Mouse (Mus musculus): ENCODE measurements around the gene Alpi. TPM values are rescaled to one million over a fixed set of nuclear protein-coding genes. Genes with fewer than 3 reads are reported as not detected.

Alpi gene
- not detected for total RNA-seq (2022)

DNA sequence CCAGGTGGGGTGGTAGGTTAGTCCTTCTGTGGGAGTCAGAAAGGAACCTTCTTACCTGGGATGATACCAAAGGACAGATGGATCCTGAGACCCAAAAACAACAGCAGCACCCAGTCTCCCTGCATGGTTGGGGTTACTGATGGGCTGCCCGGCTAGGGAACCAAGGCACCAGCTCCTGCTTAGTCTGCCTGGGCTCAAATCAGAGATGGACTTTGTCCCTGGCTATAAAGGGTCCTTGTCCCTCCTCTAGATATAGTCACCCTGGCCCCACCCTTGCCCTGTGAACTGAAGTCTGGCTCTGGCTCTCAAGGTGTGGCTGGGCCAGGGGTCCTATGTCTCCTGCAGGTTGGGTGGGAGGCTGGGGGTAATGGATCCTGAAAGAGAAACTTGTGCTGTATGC lies at the start of gene Alpi:
Alpi (minus strand) TSS at position 196 of the 400 bp plus-strand sequence.
- DNase-seq (ENCODE audit: low spot score in 2 of 2), result no peak

DNA sequence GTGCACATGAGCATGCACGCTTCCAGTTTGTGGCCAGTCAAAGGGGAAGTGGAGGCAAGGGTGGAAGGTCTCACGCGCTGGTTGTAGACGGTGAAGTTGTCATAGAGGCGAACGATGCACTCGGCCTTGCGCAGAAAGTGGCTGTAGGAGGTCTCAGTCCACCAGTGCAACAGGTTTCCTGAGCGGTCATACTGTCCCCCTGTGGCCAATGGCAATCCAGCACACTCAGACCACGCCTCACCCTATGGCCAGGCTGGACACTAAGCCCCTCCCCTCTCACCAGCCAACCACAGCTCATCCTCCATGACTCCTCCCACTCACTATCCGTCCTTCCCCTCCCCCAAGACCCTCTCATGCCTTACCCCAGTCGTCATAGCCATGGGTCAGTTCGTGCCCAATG lies 48.0 kb upstream of the Alpi start:
- DNase-seq (ENCODE audit: low spot score in 2 of 2), result no peak

DNA sequence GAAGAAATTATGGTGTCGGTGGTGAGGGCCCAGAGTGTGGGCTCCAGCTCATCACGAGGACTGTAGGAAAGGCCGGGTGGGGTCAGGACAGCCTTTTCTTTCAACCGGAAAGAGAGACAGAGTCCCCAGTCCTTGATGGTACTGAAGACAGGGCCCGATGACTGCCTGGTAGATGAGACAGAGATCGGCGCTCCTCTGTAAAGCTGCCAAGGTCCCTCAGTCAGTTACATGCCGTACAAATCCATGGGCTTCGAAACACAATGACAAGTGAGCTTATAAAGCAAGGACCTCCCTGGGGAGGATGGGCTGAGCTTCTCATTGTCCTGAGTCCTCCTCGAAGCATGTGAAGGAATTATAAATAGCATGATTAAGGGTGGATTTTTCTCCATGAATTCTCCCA lies 41.7 kb upstream of the Alpi start:
- DNase-seq (ENCODE audit: low spot score in 2 of 2), result no peak

DNA sequence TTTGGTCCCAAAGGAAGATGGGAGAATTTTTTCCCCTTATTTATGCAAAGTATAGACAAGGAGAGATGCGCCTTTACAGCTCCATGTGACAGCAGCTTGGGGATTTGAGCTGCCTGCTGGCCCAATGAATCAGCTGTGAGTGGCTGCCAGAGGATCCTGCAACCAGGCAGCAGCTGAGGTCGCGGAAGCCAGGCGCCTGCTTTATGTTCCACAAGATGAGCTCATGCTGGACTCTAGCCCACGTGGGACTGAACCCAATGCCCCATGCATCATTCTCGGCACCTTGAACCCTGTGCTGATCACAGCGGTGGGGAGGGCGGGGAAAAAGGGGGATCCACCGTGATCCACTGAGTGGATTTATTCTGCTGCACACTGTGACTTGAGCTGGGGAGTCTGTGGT lies 41.0 kb upstream of the Alpi start:
- DNase-seq (ENCODE audit: low spot score in 2 of 2), result no peak

DNA sequence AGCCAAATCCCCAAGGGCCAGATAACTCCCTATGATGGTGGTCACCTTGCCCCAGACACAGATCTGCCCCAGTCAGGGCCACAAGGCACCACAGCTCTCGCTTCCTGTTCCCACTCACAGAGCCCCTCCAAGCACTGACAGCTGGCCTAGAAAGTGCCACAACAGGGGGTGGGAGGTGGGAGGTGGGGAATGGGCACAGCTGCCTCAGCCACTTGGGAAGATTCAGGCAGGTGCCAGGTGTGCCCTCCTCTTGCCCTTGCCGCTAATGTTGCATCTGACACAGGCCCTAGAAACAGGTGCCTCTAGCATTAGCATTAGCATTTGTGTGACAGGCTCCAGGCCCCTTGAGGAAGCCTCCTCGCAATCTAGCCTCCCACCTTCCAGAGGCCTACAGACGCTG lies 40.1 kb upstream of the Alpi start:
- no peak for DNase-seq (ENCODE audit: low spot score in 2 of 2)

DNA sequence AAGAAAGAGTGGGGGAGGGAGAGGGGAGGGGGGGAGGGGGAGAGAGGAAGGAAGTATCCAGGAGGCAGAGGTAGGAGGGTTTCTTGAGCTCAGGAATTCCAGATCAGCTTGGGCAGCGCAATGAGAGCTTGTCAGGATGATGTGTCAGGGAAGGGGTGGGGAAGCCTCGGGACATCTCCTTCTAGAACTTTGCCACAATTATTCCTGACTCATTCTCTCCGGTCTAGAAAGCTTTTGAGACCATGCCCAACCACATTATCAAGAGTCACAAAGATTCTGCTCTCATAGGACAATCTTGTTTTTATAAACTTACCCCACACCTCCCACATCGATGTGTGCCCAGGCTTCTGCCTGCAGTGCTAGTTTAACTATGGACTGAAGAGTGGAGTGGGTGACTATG lies 30.4 kb upstream of the Alpi start:
- no peak for DNase-seq (ENCODE audit: low spot score in 2 of 2)

DNA sequence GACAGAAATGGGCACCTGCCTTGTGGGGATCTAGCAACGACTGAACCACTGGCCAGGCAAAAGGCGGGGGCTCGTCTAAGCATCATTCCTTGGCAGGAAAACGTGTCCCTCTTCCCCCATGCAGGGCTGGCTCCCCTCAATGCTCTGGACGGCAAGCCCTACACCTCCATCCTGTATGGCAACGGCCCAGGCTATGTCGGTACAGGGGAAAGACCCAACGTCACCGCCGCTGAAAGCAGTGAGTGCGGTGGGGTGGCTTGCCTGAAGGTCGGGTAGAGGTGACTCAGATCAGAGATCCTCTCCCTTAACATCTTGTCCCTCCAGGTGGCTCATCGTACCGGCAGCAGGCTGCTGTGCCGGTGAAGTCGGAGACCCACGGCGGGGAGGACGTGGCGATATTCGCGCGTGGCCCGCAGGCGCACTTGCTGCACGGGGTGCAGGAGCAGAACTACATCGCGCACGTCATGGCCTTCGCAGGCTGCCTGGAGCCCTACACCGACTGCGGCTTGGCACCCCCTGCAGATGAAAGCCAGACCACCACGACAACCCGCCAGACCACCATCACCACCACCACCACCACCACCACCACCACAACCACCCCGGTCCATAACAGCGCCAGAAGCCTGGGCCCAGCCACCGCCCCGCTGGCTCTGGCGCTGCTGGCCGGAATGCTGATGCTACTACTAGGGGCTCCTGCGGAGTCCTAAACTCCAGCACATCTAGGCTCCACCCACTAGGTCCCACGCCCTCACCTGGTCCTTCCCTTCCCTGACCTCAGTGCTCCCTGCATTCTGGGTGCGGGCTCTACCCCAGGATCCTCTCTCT lies 26.0 kb upstream of the Alpi start:
- DNase-seq (ENCODE audit: low spot score in 2 of 2), result no peak

DNA sequence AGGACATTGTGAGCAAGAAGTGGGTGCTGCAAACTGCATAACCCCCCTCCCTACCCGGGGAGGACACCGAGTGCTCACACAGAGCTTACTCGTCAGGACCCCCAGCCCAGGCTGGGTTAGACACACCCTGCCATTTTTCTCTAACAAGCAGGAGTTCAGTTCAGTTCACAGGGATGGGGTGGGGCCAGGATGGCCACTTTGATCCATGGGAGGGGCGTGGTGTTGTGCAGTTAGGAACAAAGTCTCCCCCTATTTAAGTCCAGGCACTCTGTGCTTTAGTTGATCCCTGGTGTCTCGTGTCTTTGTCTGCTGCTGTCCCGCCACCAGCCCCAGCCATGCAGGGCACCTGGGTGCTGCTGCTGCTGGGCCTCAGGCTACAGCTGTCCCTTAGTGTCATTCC lies 23.3 kb upstream of the Alpi start, which contains the start of gene Akp3:
Akp3 (plus strand) TSS at position 301 of the 400 bp plus-strand sequence.
- DNase-seq (ENCODE audit: low spot score in 2 of 2), result no peak

DNA sequence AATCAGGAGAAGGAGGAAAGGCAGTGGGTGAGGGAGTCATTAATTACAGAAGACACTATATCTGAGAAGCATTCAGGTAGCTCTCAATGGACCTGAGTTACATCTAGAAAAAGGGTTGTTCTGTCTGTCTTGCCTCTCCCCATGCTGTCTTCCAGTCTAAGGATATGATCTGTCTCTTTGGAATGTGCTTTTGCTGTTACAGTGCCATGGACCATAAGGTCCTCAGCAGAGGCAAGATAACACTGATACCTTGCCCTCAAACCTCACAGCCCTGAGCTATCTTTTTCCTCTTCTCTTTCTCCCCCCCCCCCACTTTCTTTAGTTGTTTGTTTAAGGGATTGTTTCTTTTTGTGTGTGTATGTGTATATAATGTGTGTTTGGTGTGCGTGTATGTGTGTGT lies 13.4 kb upstream of the Alpi start:
- no peak for DNase-seq (ENCODE audit: low spot score in 2 of 2)

DNA sequence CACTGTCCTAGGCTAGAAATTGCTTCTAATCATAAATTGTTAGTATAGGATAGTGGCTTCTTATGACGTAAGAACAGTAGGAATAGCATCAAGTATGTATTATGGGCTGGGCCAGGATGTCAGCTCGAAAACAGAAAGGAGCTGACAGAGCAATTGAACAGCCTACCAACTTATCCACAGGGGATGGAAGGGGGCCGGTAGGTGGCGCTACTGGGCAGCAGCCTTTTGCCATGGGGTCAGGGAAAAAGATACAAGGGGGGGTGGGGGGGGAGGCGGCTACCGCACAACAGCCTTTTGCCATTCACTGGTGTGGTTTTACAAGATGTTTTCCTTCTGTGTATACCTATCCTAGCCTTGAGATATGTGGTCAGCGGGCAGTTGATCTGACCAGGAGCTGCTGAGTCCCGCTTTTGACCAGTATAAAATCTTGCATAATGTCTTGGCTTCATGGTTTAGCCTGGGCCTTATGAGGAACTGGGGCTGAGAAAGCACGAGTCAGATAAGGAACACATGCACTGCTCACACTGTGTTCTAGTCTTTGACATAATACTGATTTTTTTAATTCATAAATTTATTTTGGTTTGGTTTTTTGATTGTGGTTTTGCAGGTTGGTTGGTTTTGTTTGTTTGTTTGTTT lies 10.4 kb upstream of the Alpi start:
- DNase-seq (ENCODE audit: low spot score in 2 of 2), result no peak

DNA sequence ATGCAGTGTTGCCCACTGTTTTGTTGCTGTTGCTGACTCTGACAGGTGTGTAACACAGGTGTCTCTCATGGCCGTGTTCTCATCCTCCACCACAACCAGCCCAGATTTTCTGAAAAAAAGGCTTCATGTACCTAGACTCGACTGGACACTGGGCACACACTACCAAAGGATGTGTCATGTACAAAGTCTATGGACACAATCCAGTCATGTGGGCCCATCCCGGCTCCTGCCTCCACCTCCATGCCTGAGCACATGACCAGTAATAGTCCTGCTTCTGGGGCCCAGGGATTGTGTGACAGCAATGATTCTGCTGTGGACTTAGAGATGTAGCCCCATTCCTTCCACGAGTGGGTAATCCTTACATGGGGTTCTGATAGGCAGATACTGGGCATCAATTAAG lies 7.2 kb upstream of the Alpi start:
- DNase-seq (ENCODE audit: low spot score in 2 of 2), result no peak

DNA sequence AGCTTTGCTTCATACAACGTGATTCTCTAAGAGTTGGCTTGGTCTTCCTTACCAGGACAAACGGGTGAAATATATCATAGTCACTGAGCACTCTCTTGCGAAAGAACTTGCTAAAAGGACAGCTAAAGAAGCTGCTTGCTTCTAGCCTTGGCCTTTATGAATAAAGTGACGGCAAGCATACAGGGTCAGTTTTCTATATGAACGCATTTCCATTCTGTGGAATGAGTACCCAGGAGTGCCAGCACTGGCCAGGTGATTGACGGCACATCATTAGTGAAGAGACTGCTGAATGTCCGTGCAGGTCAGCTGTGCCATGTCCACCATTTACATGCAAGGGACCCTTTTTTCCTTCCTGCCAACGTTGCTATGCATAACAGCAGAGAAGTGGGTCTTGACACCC lies 5.1 kb upstream of the Alpi start:
- no peak for DNase-seq (ENCODE audit: low spot score in 2 of 2)

DNA sequence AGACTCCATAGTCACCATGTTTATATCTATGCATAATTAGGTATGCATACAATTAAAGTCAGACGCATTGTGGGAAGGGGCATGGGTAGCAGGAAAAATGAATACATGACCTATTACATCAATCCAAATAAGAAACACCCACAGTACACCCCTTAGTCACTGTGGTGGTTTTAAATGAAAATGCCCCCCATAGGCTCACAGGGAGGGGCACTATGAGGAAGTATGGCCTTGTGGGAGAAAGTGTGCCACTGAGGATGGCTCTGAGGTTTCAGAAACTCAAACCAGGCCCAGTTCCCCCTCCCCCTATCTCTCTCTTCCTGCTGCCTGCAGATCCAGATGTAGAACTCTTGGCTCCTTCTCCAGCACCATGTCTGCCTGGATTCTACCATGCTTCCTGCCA lies 2.5 kb upstream of the Alpi start:
- no peak for DNase-seq (ENCODE audit: low spot score in 2 of 2)

DNA sequence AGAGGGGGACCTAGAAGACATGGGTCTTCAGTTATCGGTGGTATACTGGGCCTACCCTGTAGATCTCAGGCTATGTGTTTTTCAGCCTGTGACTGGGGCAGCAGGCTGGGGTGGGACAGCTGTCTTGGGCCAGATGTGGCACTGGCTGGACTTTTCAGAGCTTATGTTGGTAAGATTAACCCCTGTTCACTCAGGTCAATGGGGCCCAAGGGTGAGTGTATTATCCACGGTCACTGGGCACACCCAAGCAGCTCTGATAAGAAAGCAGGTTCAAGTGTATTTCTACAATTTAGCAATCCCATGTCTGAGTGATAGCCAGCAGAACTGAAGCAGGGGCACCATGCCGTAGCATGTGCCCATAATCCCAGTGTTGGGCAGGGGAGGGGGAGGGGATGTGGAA lies 708 bp upstream of the Alpi start:
- DNase-seq (ENCODE audit: low spot score in 2 of 2), result no peak

DNA sequence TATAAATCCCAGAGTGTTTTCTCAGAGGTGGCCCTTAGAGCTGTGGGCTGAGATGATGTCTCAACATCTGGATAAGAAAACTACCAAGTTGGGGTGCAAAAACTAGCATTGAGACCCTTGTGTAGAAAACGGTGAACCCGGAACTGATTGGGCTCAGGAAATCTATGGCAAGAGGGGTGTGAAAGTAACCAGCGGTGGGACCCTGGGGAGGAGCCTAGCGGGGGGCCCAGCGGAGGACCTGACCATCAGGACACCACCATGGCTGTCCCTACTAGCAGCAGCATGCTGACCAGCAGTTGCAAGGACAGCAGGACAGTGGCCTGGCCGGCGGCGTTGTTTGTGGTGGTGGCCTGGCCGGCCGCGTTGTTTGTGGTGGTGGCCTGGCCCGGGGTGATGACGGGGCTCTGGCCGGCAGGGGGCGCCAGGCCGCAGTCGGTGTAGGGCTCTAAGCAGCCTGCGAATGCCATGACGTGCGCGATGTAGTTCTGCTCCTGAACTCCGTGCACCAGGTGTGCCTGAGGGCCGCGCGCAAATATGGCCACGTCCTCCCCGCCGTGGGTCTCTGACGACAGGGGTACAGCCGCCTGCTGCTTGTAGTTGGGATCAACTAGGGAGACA lies 2.9 kb downstream of the Alpi start:
- peak; percentile 27 to 39 for DNase-seq (ENCODE audit: low spot score in 2 of 2)

DNA sequence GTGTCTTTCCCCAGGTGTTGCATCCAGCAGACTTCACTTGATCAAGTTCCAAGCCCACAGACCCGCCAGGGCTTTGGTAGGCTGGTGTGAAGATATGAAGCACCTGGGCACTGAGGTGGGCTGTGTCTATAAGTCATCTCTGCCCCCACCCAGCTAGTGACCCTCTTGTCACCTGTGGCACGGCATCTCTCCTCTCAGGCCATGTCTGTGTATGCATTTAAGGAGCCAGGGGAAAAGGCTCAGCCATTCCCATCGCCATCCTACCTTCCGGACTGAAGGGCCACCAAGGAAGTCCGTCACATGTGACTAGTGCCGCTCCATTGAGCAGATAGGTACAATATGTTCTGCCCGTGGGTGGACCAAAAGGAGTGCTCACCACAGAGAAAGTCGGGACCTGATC lies 5.8 kb downstream of the Alpi start:
- DNase-seq (ENCODE audit: low spot score in 2 of 2), result no peak

DNA sequence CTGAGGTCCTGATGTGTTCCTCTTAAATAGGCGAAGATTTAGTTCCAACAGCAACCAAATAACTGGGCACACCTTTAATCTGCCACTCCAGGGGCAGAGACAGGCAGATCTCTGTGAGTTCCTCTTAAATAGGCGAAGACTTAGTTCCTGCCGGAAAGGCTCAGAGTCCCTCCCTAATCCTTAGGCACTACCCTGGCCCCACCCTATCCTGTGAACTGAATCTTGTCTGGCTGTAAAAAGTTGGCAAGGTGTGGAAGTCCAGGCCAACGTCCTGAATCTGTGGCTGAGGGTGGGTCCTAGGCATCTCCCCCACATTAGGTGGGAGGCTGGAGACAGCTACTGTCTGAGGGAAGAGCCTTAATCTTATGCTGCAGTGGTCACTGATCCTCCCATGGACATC lies 11.6 kb downstream of the Alpi start, which contains the start of gene Alppl2:
Alppl2 (minus strand) TSS at position 101 of the 400 bp plus-strand sequence.
- no peak for DNase-seq (ENCODE audit: low spot score in 2 of 2)

DNA sequence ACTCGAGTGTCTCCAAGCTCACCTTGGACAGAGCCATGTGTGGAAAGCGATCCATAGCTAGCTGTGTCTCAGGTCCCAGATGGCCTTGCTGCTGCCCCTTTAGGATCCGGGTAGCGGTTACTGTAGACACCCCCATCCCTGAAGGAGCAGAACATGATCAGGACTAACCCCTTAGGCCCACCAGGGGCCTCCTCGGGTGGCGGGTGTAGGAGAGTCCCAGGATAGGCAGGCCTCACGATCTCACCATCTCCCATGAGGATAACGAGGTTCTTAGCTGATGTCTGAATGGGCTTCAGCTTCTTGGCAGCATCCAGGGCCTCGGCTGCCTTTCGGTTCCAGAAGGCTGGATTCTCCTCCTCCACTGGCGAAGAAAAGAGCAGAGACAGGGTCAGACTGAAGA lies 12.2 kb downstream of the Alpi start:
- no peak for DNase-seq (ENCODE audit: low spot score in 2 of 2)

DNA sequence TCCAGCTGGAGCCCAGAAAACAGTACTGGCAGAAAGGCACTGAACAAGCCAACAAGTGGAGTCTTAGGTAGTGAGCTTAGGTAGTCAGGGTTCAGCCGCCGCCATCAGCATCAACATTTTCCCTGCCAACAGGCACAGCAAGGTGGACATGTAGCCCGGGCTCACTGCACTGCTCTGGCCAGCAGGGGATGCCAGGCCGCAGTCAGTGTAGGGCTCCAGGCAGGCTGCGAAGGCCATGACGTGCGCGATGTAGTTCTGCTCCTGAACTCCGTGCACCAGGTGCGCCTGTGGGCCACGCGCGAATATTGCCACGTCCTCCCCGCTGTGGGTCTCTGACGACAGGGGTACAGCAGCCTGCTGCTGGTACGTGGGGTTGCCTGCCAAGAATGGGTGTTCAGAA lies 14.4 kb downstream of the Alpi start:
- DNase-seq (ENCODE audit: low spot score in 2 of 2), result no peak

DNA sequence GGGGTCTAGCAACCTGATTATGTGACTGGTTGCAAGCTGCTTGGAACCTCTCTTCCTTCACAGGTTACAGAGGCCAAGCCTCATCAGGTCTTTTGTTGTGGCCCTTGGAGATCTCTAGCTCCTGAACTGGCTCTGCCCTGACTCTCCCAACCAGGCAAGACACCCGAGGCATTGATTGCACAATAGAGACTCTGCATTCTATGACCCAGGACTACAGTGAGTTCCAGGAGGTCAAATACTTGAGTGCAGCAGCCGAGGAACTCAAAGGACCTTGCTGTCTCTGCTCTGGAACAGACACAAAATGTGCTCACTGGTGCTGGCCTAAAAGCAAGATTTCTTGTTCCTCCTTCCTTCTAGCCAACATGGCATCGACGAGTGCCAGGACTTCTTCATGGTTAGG lies 15.2 kb downstream of the Alpi start:
- DNase-seq (ENCODE audit: low spot score in 2 of 2), result no peak

DNA sequence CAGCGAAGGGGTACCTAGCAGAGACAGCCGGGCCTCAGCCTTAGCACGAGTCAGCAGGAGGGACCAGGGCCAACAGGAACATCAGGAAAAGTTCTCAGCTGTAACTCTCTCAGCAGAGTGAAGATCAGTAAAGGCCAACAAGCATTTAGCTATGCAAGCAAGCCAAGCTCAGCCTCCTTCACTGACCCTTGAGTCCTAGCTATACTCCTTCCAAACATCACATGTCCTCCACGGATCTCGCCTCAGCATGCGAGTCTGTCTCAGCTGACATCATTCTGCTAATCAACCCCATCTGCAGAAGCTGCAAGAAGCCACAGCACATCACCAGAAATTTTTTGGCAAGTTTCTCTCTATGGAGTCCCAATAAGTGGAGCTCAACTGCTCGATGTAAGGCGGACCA lies 27.6 kb downstream of the Alpi start:
- no peak for DNase-seq (ENCODE audit: low spot score in 2 of 2)

DNA sequence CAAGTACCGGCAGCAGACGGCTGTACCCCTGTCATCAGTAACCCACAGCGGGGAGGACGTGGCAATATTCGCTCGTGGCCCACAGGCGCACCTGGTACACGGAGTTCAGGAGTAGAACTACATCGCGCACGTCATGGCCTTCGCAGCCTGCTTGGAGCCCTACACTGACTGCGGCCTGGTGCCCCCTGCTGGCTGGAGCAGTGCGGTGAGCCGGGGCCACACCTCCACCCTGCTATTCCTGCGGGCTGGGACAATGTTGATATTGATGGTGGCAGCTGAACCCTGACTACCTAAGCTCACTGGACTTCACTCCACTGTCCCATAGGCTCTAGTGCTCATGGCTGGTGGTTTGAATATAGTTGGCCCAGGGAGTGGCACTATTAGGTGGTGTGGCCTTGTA lies 30.7 kb downstream of the Alpi start:
- DNase-seq (ENCODE audit: low spot score in 2 of 2), result no peak

DNA sequence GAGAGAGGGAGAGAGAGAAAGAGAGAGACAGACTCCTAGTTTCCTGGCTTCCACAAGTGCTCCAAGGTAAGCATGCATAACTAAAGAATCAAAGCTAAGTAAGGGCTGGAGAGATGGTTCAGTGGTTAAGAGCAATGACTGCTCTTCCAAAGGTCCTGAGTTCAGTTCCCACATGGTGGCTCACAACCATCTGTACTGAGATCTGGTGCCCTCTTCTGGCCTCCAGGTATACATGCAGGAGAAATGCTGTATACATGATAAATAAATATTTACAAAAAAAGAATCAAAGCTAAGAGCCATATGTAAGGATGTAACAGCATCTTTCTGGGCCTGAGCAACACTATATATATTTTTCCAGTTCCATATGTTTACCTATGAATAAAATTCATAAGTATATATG lies 40.5 kb downstream of the Alpi start:
- no peak for DNase-seq (ENCODE audit: low spot score in 2 of 2)
